Mouse (Mus musculus): ENCODE data around the gene Prpf40a. TPM values are rescaled to one million over a fixed set of nuclear protein-coding genes. Genes with fewer than 3 reads are reported as not detected.

Gene Prpf40a
- polyA plus RNA-seq, 1 experiment from 2014 or later, result 176 TPM

- Histone ChIP-seq H3K4me1 (ENCODE audit: control insufficient read depth, insufficient read depth, low read length) (no peaks in the 10 kb centered on the region), H3K4me2 (replicated peaks; ENCODE audit: low read depth, low read length) (no peak overlapping the region), H3K36me3 (ENCODE audit: control insufficient read depth, insufficient read depth, low read length) (no peaks in the 10 kb centered on the region), H3K4me3 (ENCODE audit: low read depth, low read length) (no peak overlapping the region), H3K27me3 (ENCODE audit: control insufficient read depth, insufficient read depth, low read length) (no peaks in the 10 kb centered on the region), H3K9me3 (ENCODE audit: control insufficient read depth, low read depth, low read length) (no peaks in the 10 kb centered on the region), H3K9ac (replicated peaks; ENCODE audit: low read depth, low read length) (no peak overlapping the region), H3K27ac (ENCODE audit: low read length) (no peak overlapping the region)
- ATAC-seq (ENCODE audit: insufficient number of reproducible peaks, insufficient read depth, low FRiP score, low read depth), result no peak
- 30% methylated on average over 2 of the region's 2 CpGs for WGBS
Observed at GRCm38 (mm10) chr2:53100093-53100492, 91.0 kb downstream of the Prpf40a start.

- Histone ChIP-seq H3K9me3 (ENCODE audit: control insufficient read depth, low read depth, low read length) (no peaks in the 10 kb centered on the region), H3K4me3 (ENCODE audit: low read depth, low read length) (no peak overlapping the region), H3K27ac (ENCODE audit: low read length) (no peak overlapping the region), H3K4me2 (replicated peaks; ENCODE audit: low read depth, low read length) (no peak overlapping the region), H3K4me1 (ENCODE audit: control insufficient read depth, insufficient read depth, low read length) (no peaks in the 10 kb centered on the region), H3K36me3 (ENCODE audit: control insufficient read depth, insufficient read depth, low read length) (no peaks in the 10 kb centered on the region), H3K27me3 (ENCODE audit: control insufficient read depth, insufficient read depth, low read length) (no peaks in the 10 kb centered on the region), H3K9ac (replicated peaks; ENCODE audit: low read depth, low read length) (no peak overlapping the region)
- WGBS, result 91% methylated on average over 3 of the region's 3 CpGs
- ATAC-seq (ENCODE audit: insufficient number of reproducible peaks, insufficient read depth, low FRiP score, low read depth), result no peak
Observed at GRCm38 (mm10) chr2:53095489-53095888, 95.6 kb downstream of the Prpf40a start.

GRCm38 (mm10) chr2:53095031-53095430 lies 96.1 kb downstream of the Prpf40a start:
- no peak overlapping the region for H3K27ac ChIP-seq (ENCODE audit: low read length)
- H3K4me3 ChIP-seq (ENCODE audit: low read depth, low read length), result no peak overlapping the region
- WGBS, result 87% methylated on average over 9 of the region's 9 CpGs
- ATAC-seq (ENCODE audit: insufficient number of reproducible peaks, insufficient read depth, low FRiP score, low read depth), result no peak
- H3K9me3 ChIP-seq (ENCODE audit: control insufficient read depth, low read depth, low read length), result no peaks in the 10 kb centered on the region
- H3K9ac ChIP-seq (replicated peaks; ENCODE audit: low read depth, low read length), result no peak overlapping the region
- H3K4me1 ChIP-seq (ENCODE audit: control insufficient read depth, insufficient read depth, low read length), result no peaks in the 10 kb centered on the region
- H3K27me3 ChIP-seq (ENCODE audit: control insufficient read depth, insufficient read depth, low read length), result no peaks in the 10 kb centered on the region
- H3K36me3 ChIP-seq (ENCODE audit: control insufficient read depth, insufficient read depth, low read length), result no peaks in the 10 kb centered on the region
- H3K4me2 ChIP-seq (replicated peaks; ENCODE audit: low read depth, low read length), result no peak overlapping the region

- no peak for ATAC-seq (ENCODE audit: insufficient number of reproducible peaks, insufficient read depth, low FRiP score, low read depth)
- Histone ChIP-seq H3K9me3 (ENCODE audit: control insufficient read depth, low read depth, low read length) (no peaks in the 10 kb centered on the region), H3K4me3 (ENCODE audit: low read depth, low read length) (no peak overlapping the region), H3K27me3 (ENCODE audit: control insufficient read depth, insufficient read depth, low read length) (no peaks in the 10 kb centered on the region), H3K27ac (ENCODE audit: low read length) (no peak overlapping the region), H3K4me1 (ENCODE audit: control insufficient read depth, insufficient read depth, low read length) (no peaks in the 10 kb centered on the region), H3K4me2 (replicated peaks; ENCODE audit: low read depth, low read length) (no peak overlapping the region), H3K9ac (replicated peaks; ENCODE audit: low read depth, low read length) (no peak overlapping the region), H3K36me3 (ENCODE audit: control insufficient read depth, insufficient read depth, low read length) (no peaks in the 10 kb centered on the region)
- 83% methylated on average over 3 of the region's 3 CpGs for WGBS
Observed at GRCm38 (mm10) chr2:53088744-53089143, 102.3 kb downstream of the Prpf40a start.

GRCm38 (mm10) chr2:53085617-53086202 lies 105.4 kb downstream of the Prpf40a start:
- WGBS, result 57% methylated on average over 9 of the region's 9 CpGs
- no peaks in the 10 kb centered on the region for H3K9me3 ChIP-seq (ENCODE audit: control insufficient read depth, low read depth, low read length)
- no peak overlapping the region for H3K9ac ChIP-seq (replicated peaks; ENCODE audit: low read depth, low read length)
- H3K27ac ChIP-seq (ENCODE audit: low read length), result no peak overlapping the region
- H3K27me3 ChIP-seq (ENCODE audit: control insufficient read depth, insufficient read depth, low read length), result no peaks in the 10 kb centered on the region
- no peak overlapping the region for H3K4me2 ChIP-seq (replicated peaks; ENCODE audit: low read depth, low read length)
- no peak for ATAC-seq (ENCODE audit: insufficient number of reproducible peaks, insufficient read depth, low FRiP score, low read depth)
- H3K36me3 ChIP-seq (ENCODE audit: control insufficient read depth, insufficient read depth, low read length), result no peaks in the 10 kb centered on the region
- no peaks in the 10 kb centered on the region for H3K4me1 ChIP-seq (ENCODE audit: control insufficient read depth, insufficient read depth, low read length)
- no peak overlapping the region for H3K4me3 ChIP-seq (ENCODE audit: low read depth, low read length)

Other genes with a start within 250 kb of the Prpf40a start
- gene Arl6ip6, start 442 bp upstream of the Prpf40a start, polyA plus RNA-seq (2014; fragmentation: Nextera tagmentation; extraction: Ambion mirVana), result 46.2 and 48.3 TPM in 2 replicates